Mouse (Mus musculus) mouse trophoblast stem cell (cell line): ENCODE measurements around the gene Tbl3.

Source experiments
- in situ Hi-C, 2 experiments: fragments of 300-500 bp; cut with MseI, MboI; formaldehyde crosslinking; loops; 2 replicates in 1 of 2; 3 replicates in 1 of 2; pipeline ENCODE4 v1.15.1; 2025

Tbl3 gene

GRCm38 (mm10) chr17:24706982-24707800 is at the start of gene Tbl3:
TSS of gene Tbl3 (minus strand) at chr17:24707660.
- in situ Hi-C loops, result no loop called here

GRCm38 (mm10) chr17:24752415-24753394 is 45.2 kb upstream of the Tbl3 start, which contains the start of gene Hs3st6:
TSS of gene Hs3st6 (plus strand) at chr17:24752988.
- in situ Hi-C loops, result no loop called here

DNA sequence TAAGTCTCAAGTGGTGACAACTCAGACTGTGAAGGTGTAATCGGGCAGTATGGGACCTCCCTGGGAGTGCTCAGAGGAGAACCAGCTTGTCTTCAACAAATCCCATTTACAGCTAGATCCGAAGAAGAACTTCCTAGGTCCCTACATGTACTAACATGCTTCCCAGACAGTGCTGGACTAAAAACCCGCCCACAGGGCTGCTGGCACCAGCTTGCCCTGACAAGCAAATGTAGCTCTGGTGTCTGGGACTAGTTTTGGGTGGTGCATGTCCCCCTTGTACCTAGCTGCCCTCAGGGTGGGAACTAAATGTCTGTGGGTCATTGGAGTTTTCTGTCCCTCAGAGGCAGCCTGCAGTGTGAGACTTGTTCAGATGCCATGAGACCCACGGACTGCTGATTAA is 44.1 kb upstream of the Tbl3 start:
- in situ Hi-C loops, result no loop called here

GRCm38 (mm10) chr17:24746986-24747385 is 39.5 kb upstream of the Tbl3 start:
- in situ Hi-C loops, result loop anchor here (5.0 kb wide), 2 partner anchors 75 to 85 kb away; no protein-coding TSS in a partner anchor

DNA sequence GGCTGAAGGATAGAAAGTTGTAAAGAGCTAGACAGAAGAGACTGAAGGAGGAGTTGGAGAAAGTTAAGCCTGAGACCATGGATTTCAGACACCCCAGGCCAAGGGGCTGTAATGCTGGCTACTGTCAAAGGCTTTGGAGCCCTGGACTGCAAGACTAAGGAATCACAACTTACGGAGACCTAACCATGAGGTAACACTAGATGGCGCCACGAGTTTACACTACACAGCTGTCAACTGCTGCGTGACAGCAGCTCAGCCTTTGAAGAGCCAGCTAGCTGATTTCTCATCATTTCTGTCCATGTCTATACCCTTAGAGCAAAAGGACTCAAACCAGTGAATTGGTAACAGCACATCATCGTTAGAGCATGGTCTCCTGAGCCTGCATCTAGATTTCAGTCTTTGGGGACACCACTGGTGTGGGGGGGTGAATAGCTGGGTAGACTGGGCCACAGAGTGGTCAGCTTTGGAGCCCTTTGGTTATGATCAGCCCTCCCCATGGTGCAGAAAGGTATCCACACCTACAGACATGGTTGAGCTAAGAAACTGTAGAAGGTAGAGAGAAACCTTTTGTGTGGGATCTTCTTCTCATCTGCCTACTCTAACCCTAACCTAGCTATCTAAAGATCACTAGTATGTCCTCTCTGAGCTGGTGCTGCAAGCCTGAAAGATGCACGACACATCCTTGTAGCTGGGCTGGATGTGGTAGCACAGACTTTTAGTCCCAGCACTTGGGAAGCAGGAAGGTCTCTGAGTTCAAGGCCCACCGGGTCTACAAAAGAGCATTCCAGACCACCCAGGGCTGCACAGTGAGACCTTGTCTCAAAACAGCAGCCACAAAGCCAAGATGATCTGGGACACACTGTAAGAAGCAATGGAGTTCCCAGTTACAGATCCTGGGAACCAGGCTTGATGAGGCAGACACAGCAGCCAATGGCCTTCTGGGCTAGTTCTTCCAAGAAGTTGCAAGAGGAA is 38.4 kb upstream of the Tbl3 start:
- in situ Hi-C loops, result loop anchor here (5.0 kb wide), 2 partner anchors 76 to 86 kb away; no protein-coding TSS in a partner anchor

- in situ Hi-C loops, result no loop called here
Observed at GRCm38 (mm10) chr17:24744381-24744780, 36.9 kb upstream of the Tbl3 start.

DNA sequence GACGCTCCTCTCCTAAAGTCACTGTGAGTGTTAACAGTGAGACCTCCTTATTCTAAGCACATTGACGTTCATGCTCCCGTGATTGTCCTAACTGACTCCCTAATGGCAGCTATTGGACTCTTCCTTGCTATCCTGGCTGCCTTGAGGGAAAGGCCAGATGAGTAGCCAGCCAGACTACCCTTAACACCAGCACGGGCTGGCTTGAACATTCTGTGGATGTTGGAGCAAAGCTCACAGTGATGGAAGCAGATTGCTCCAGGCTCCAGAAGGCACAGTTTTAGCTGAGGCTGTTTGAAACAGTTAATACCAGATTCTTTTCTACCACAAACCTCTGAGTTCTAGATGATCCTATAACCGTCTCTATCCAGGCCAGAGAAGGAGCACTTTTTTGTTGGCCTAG is 36.4 kb upstream of the Tbl3 start:
- in situ Hi-C loops, result no loop called here

DNA sequence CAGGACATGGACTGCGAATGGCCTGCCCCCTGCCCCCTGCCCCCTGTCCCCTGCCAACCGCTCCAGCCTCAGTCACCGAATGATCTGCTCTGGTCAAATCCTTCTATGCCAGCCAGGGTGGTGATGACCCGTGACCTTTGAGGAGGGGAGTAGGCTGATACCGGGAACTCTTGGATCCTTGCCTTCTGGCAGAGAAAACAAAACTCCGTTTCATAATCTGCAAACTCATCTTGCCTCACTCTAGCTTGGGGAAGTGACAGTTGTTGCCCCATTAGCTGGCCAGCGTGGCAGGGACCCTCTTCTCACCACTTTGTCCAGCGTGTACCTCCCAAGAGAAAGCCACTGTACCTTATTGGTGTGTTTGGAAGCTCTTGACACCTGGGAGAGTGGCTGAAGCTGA is 34.8 kb upstream of the Tbl3 start:
- in situ Hi-C loops, result no loop called here

DNA sequence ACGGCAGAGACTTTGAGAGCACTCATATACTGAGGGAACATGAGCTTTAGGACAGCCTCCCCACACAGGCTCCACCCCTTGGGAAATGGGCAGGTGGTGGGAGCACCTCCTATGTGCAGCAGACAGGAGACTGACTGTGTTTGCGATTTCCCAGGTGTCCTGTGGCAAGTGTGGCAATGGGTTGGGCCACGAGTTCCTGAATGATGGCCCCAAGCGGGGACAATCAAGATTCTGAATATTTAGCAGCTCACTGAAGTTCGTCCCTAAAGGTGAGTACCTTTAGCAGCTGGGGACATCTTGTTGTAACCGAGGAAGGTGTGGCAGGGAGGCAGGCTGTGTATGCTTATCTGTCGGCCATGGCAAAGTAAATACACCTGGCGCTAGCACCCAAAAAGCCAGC is 32.5 kb upstream of the Tbl3 start:
- in situ Hi-C loops, result no loop called here

GRCm38 (mm10) chr17:24738238-24738637 is 30.8 kb upstream of the Tbl3 start:
- in situ Hi-C loops, result no loop called here

GRCm38 (mm10) chr17:24737135-24737810 is 29.8 kb upstream of the Tbl3 start:
- in situ Hi-C loops, result no loop called here

DNA sequence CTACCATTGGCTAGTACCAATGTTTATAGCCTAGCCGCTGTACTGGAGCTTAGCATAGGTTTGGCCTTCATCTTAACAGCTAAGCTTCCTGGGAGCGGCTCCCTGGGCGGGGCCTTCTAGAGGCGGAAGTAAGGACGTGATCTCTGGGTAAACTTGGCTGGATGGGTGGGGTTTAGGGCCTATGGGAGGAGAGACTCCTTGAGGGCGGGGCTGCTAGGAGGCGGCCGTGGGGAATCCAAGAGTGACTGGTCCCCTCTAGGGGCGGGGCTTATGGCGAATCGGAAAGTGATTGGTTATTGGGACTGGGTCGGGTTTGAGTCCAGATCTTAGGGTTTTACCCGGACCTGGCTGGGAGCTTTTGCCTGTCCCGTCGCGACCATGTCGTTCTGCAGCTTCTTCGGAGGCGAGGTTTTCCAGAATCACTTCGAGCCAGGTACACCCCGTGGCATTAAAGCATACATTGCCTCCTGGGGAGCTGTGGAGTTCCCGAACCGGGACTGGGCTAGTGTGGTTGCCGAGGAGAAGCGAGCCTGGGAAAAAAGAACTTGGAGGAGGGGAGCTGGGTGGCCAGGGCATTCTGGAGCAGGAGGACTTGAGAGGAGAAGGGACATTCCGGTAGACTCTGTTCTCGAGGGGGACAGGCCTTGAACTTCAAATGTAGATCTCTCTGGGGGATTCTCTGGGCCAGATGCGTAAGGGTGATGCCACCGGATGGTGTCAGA is 29.0 kb upstream of the Tbl3 start, which contains the start of gene Msrb1:
Msrb1 (plus strand) TSS at position 313 of the 722 bp plus-strand sequence.
- in situ Hi-C loops, result no loop called here

- in situ Hi-C loops, result no loop called here
Observed at GRCm38 (mm10) chr17:24735446-24735845, 28.0 kb upstream of the Tbl3 start.

GRCm38 (mm10) chr17:24734513-24734912 is 27.1 kb upstream of the Tbl3 start:
- in situ Hi-C loops, result no loop called here

DNA sequence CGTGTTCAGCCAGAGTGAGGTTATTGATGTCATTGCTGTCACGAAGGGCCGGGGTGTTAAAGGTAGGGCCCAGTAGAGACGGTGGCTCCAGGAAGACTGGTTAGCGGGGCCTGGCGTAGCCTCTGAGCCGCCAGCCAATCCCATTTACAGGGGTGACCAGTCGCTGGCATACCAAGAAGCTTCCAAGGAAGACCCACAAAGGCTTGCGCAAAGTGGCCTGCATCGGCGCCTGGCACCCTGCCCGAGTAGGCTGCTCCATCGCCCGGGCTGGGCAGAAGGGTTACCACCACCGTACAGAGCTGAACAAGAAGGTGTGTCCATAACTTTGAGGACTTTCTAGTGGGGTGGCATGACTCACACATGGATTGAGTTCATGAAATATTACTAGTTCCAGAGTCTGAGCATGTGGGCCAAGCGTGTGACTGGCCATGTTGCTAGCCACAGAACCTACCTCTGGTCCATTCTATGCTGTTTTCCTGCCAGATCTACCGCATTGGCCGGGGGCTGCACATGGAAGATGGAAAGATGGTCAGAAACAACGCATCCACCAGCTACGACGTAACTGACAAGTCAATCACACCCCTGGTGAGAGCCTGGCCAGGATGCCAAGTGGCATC is 26.1 kb upstream of the Tbl3 start:
- in situ Hi-C loops, result no loop called here

DNA sequence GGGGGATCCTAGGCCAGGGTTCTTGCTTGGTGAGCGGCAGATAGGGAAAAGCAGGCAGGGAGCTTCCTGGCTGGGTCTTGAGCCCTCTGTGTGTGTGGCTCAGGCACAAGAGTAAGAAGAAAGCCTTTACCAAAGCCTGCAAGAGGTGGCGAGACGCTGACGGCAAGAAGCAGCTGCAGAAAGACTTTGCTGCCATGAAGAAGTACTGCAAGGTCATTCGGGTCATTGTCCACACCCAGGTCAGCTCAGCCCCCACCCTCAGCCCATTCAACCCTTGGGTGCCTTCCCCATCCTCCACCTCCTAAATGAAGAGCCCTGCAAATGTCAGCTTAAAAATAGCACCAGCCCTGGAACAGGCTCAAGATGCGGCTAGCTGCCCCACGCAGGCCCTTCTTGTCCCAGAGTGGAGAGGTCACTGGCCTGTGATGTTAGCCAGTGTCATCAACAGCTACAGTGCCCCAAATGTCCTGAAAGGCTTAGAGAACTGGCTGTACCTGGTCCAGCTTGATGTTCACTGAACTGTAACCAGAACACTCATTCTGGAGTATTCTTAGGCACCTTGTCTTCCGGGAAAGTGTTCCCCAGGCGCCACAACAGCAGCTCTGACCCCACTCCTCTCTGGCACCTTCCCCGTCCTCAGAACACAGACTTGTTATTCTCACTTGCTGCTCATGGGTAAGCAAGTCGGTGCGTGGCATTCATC is 24.9 kb upstream of the Tbl3 start:
- in situ Hi-C loops, result no loop called here

GRCm38 (mm10) chr17:24730787-24731186 is 23.3 kb upstream of the Tbl3 start:
- in situ Hi-C loops, result no loop called here

DNA sequence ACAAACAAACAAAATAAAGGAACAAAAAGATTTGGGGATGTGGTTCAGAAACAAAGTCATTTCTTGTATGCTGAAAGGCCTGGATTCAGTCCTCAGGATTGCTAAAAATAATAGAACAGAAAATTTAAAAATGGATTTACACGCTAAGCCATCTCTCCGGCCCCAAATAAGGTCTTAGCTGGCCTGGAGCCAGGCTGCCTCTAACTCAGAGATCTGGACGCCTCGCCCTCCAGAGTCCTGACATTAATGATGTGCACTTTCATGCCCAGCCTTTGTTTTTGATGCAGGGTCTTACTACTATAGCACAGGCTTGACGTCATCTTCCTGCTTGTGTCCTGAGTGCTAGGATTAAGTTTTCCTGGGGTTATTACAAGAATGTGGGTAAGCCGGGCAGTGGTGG is 21.6 kb upstream of the Tbl3 start:
- in situ Hi-C loops, result no loop called here

DNA sequence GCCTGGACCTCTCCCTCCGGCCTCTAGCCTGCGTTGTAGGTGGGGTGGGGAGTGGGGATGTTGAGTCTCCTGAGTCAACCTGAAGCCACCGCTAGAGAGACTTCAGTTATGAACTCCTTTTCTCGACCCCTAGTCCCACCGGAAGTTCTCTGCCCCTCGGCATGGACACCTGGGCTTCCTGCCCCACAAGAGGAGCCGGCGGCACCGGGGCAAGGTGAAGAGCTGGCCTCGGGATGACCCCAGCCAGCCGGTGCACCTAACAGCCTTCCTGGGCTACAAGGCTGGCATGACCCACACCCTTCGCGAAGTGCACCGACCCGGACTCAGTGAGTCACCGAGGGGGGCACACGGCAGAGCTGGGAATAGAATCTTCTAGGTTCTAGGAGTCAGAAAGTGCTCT is 20.7 kb upstream of the Tbl3 start:
- in situ Hi-C loops, result no loop called here
